Mouse (Mus musculus): ENCODE measurements around the gene Maml1.
A peak's percentile ranks its signal among the peaks of the same experiment; 100 is the strongest.
"Not testable (repeated sequence)": the region's sequence is repeated elsewhere in the genome, so short reads cannot be mapped to it uniquely, and the experiment has no call there.

Maml1 gene

DNA sequence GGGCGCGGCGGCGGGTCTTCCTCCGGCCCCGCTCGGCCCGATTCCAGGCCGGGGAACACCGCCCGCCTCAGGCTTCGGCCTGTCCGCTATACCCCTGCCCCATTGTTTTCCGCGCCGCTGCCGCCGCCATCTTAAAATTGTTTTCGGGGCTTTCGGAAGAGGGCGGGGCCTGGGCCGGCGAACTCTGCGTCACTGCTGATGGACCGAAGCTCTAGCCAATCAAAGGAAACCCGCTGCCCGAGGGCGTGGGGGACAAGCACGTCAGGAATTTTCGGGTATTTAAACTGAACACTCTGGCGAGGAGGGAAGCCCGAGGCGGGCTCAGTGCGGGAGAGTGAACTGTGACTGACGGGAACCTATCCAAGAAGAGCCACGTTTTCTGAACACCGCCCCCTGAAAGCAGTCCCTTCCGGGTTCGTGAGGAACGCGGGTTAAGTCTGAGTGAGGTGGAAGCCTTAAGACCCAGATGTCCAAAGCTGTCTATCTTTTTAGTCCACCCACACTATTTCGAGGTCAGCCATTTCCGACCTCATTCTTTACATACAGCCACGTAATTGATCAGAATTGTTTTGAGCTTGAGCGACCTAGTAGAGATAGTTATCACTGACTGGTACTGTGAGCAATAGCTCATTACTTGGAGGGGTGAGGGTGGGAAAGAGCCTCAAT lies at the start of gene Maml1:
TSS of gene Maml1 (minus strand) at position 122 of the 666 bp plus-strand sequence.
- DNase-seq (ENCODE audit: low spot score): peak; percentile 98

DNA sequence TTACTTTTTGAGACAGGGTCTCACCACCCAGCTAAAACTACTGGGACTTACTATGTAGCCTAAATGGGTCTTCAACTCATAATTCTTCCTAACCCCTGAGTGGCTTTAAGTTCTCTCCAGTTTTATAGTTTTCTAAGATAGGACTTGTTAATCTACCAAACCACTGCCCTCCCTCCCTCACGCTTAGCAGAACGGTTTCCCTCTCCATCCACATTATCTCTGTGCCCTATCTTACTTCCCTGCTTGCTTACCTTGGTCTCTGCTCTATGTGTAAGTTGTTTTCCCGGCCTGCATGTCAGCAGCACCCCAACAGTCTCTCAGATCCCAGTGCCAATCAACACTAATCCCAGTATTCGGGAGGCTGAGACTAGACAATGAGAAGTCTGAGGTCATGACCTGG lies 44.8 kb upstream of the Maml1 start:
- no peak for DNase-seq (ENCODE audit: low spot score)

- DNase-seq (ENCODE audit: low spot score): peak; percentile 24
Measured at GRCm38 (mm10) chr11:50336126-50336525, 44.0 kb upstream of the Maml1 start.

- peak; percentile 67 for DNase-seq (ENCODE audit: low spot score)
Measured at GRCm38 (mm10) chr11:50333181-50333580, 41.1 kb upstream of the Maml1 start.

DNA sequence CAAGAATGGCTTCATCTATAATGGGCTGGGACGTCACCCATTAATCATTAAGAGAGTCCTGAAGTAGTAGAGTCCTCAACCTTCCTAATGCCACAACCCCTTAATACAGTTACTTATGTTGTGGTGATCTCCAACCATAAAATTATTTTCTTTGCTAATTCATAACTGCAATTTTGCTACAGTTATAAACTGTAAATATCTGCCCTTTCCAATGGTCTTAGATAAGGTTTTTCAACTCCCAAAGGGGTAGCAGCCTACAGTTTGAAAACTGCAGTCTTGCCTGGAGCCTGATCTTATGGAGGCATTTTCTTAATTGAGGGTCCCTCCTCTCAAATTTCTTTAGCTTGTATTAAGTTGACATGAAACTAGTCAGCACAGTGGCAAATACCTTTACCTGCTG lies 37.3 kb upstream of the Maml1 start:
- DNase-seq (ENCODE audit: low spot score): no peak

DNA sequence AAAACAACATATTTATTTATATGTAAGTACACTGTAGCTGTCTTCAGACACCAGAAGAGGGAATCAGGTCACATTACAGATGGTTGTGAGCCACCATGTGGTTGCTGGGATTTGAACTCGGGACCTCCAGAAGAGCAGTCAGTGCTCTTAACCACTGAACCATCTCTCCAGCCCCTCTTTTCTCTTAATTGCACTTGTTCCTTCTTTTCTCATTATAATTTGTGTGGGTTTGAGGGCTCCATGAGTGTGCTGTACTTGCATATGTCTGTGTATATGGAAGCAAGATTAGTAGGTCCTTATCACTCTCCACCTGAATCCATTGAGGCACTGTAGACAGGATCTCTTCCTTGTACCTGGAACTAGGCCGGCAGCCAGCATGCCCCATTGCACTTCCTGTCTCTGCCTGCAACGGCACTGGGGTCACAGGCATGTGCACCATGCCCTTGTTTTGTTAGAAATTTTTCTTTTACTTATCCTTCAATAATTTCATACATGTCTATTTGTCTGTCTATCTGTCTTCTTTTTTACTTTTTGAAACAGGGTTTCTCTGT lies 36.0 kb upstream of the Maml1 start:
- DNase-seq (ENCODE audit: low spot score): no peak

DNA sequence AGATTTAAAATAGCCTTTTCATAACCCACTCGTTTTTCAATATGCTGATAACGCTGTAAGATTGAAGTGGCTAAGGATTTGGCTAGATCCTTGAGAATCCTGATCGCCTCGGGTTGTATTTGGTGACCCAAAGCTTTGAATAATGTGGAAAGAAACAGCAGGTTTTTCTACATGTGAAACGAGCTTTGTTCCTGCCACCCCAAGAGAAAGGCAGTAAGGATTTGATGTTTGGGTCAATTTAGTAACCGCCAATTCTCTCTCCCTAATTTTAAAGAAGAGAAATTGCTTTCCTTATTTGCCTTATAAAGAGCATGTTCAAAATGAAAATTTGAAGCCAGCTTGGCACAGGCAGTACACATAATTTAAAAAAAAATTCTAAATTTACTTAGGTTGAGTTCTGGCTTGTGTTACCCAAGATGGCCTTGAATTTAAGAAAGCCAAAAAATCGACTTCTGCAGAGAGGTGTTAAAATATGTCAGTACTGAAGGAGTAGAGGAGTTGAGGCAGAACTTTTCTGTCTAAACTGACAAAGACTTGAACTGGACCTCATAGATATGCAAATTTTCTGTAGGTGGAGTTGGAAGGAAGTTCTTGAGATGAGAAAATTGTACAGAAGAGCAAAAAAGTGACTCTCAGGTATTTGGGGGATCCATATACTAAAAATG lies 34.3 kb upstream of the Maml1 start:
- peak; percentile 18 for DNase-seq (ENCODE audit: low spot score)

- peak; percentile 99 for DNase-seq (ENCODE audit: low spot score)
Measured at GRCm38 (mm10) chr11:50325496-50326301, 33.6 kb upstream of the Maml1 start, which contains the start of gene Canx. Gene Canx, minus strand, starts transcription at chr11:50325673.

DNA sequence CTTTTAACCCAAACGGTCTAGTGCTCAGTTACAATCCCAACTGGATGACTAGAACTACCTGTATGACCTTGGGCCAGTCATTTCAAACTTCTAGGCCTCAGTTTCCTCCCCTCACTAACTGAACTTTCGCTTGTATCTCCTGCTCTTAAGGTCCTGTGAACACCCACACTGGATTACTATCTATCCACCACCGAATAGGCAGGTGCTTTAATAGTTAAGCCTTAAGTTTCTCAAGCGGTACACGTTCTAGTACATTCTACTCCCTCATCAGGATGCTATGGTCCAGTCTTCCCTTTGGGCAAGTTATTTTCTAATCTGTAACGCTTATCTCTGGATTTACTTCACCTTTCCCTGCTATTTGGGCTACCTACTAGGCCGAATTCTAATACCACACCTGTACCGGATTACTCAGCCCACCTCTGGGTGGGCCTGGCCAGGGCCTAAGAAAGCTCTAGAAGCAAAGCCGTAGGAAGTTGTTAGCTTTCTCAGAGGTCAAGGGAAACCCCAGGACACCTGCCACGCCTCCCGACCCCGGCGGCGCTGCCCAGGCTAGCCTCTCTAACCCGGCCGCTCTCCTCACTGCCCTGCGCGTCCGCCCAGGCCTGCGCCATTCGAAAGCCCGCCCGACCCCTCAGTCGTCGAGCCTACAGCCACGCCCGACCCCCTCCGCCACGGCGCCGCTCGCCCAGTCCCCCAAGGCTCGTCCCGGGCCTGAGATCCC lies 32.8 kb upstream of the Maml1 start:
- DNase-seq (ENCODE audit: low spot score): peak; percentile 24

DNA sequence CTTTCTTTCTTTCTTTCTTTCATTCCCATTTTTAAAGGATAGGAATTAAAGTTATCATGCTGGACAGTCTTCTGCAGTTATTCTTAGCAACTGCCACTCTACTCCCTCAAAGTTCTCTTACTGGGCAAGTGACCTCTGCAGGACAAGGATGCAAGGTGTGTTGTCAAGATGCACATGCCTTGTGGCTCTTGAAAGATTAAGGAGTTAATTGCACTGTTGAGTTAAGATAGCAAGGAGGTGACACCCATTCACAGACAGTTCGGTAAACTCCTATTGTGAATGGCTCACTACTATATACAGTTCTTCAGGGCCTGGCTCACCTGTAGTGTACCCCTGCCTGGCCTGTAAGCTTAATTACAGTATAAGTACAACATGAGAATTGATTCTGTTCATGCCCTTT lies 31.7 kb upstream of the Maml1 start:
- no peak for DNase-seq (ENCODE audit: low spot score)

DNA sequence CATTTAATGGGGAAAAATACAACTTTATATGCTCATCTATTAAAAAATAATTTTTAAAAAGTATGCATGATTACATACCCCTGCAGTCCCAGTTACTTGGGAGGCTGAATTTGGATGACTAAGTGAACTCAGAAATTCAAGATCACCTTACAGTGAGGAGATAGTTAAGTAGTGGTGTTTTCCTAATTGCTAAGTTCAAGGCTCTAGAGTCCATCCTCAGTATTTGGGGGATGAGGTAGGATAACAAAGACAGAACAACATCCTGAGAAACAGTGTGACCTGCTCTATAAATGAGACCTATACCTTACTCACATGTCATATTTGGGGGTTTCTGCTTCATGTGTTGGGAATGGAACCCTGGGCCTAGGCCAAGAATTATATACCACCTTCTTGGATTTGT lies 30.2 kb upstream of the Maml1 start:
- no peak for DNase-seq (ENCODE audit: low spot score)

GRCm38 (mm10) chr11:50321239-50321638 lies 29.1 kb upstream of the Maml1 start:
- DNase-seq (ENCODE audit: low spot score): no peak

DNA sequence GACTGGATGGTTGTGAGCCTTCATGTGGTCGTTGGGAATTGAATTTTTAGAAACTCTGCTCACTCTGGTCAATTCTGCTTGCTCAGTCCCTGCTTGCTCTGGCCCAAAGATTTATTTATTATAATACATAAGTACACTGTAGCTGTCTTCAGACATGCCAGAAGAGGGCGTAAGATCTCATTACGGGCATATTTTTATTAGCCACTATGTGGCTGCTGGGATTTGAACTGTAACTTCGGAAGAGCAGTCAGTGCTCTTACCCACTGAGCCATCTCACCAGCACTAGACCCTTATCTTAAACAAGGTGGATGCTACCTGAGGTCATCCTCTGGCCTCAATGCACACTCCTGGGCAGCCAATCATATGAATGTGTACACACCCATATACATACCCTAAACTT lies 27.2 kb upstream of the Maml1 start:
- not testable (repeated sequence) for DNase-seq (ENCODE audit: low spot score)

DNA sequence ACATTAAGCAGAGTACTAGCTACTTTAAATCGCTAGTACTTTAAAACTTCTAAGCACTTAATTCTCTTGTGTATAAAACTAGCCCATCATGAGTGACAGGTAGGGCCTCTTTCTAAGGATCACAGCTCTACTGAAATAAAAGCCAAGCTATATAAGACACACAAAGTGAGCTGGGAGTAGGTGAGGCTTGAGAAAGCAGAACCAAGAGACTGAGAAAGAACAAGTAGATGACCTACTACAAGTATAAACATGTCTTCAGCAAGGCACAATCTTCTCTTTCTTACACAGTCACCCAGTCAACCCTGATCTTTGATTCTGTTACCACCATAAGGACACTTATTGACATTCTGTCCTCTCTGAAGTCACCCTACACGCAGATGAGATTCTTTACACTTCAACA lies 20.7 kb upstream of the Maml1 start:
- DNase-seq (ENCODE audit: low spot score): no peak

GRCm38 (mm10) chr11:50303406-50303805 lies 11.3 kb upstream of the Maml1 start:
- no peak for DNase-seq (ENCODE audit: low spot score)

- peak; percentile 59 for DNase-seq (ENCODE audit: low spot score)
Measured at GRCm38 (mm10) chr11:50291321-50292165, 568 bp downstream of the Maml1 start.

- DNase-seq (ENCODE audit: low spot score): peak; percentile 80
Measured at GRCm38 (mm10) chr11:50290486-50291225, 1.5 kb downstream of the Maml1 start.

- DNase-seq (ENCODE audit: low spot score): no peak
Measured at GRCm38 (mm10) chr11:50286428-50286827, 5.7 kb downstream of the Maml1 start.

GRCm38 (mm10) chr11:50285696-50286095 lies 6.4 kb downstream of the Maml1 start:
- DNase-seq (ENCODE audit: low spot score): peak; percentile 33

DNA sequence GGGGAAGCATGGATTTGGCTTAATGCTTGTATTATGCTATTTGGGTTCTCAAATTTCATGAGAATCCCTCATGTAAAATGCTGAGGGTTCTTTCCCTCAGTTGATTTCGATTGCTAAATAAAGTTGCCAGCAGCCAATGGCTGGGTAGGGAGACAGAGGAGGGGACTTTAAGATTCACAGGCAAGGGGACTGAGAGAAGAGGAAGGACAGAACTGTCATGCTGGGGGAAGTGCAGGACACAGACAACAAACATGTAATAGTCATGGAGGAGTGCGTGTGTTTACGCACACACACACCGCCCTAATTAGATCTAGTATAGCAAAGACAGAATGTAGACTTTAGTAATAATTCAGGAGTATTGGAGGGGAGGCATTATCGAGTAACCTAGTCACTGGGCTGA lies 6.8 kb downstream of the Maml1 start:
- no peak for DNase-seq (ENCODE audit: low spot score)
